ENCODE assay signal across 35 mouse cellular contexts in the genomic region with DNA sequence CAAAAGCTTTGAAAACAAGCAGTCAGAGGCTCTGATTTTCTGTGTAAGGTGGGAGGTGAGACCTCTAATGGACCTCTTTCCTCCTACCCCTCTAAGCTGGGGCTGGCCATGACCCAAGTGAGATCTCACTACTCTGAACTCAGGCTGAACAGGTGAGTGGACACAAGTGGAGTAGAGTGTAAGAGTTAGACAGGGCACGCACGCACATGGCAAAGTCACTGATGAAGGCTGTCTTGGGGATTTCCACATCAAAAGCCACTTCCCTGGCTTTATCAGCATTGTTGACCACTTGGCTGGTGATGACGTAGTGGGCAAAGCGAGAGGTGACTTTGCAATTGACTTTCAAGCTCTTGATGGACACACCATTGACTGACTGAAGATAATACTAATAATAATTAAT. TPM values are rescaled to one million over a fixed set of nuclear protein-coding genes. Genes with fewer than 3 reads are reported as not detected.
DNase-seq lines count a peak whose midpoint lies in the region; ATAC-seq and TF ChIP-seq lines count a peak whose summit lies in the region.
"Had no signal": no experiment of that assay in that cellular context is flagged by ENCODE, and none has a peak within 500 bp of the region (broad histone marks: within the 10 kb centered on the region; RNA-seq: fewer than 3 reads in every experiment).

No protein-coding gene starts in this region.

- no peaks in the 10 kb centered on the region for H3K79me2 ChIP-seq in heart, adult 2 months (replicated peaks; ENCODE audit: control insufficient read depth, insufficient read depth, low read length)

- intact Hi-C loops in heart, adult 2 months (cut with DNase I): loop anchor here (10.0 kb wide), 1 partner anchor 227 kb away; the partner anchor contains the start of gene Sfmbt1

- TF ChIP-seq CTCF in heart, adult 2 months (IDR thresholded peaks at IDR 0.05): no peak
- no peak for TF ChIP-seq CTCF in lung, postnatal 0 days (IDR thresholded peaks at IDR 0.05)

- ATAC-seq in lung, postnatal 0 days: peak; percentile 34
- ATAC-seq: forebrain, embryonic 15.5 days; hindbrain, postnatal 0 days; intestine, embryonic 15.5 days; midbrain, embryonic 13.5 days; Patski had no signal

- no peaks in the 10 kb centered on the region for H3K4me1 ChIP-seq in heart, adult 2 months (ENCODE audit: control insufficient read depth, insufficient read depth, low read length)
- no peaks in the 10 kb centered on the region; the same call in 1 of the 2 replicates for H3K4me1 ChIP-seq in lung, postnatal 0 days (ENCODE audit: insufficient read depth, low read depth, low read length)
- H3K4me1 ChIP-seq: embryonic facial prominence, embryonic 12.5 days; forebrain, embryonic 15.5 days; hindbrain, embryonic 12.5 days; intestine, embryonic 15.5 days; midbrain, embryonic 13.5 days; neural tube, embryonic 13.5 days had no signal

- DNase-seq in heart, adult 11 months: peak; percentile 44
- DNase-seq in heart, adult 2 months: no peak
- DNase-seq in lung, postnatal 0 days (ENCODE audit: low spot score): peak; percentile 60
- DNase-seq in lung, postnatal 14 days: no peak
- peak; percentile 39 for DNase-seq in lung, postnatal 25 days (ENCODE audit: low spot score)
- DNase-seq in T-cell, adult 2 months (ENCODE audit: low spot score): no peak
- no peak for DNase-seq in adrenal gland, adult 2 months
- DNase-seq: adrenal gland, postnatal 36 days; cerebellum, adult 2 months; cerebellum, postnatal 36 days; embryo, embryonic 11 days; gastrocnemius, adult 2 months; gastrocnemius, postnatal 36 days; heart, postnatal 14 days; kidney, adult 2 months; layer of hippocampus, postnatal 36 days; left cerebral cortex, postnatal 4 days; right cerebral cortex, postnatal 4 days; thymus, adult 18-20 months; thymus, postnatal 25 days had no signal

- no peak overlapping the region for H3K9ac ChIP-seq in heart, adult 2 months (ENCODE audit: low read depth, low read length)
- no peak overlapping the region for H3K9ac ChIP-seq in lung, postnatal 0 days (replicated peaks; ENCODE audit: low read depth)
- H3K9ac ChIP-seq: embryonic facial prominence, embryonic 12.5 days; forebrain, embryonic 15.5 days; hindbrain, embryonic 12.5 days; intestine, embryonic 15.5 days; midbrain, embryonic 13.5 days; neural tube, embryonic 13.5 days had no signal

- H3K27me3 ChIP-seq in heart, adult 2 months (ENCODE audit: control insufficient read depth, insufficient read depth, low read length): no peaks in the 10 kb centered on the region; the same call in 1 of the 2 replicates
- H3K27me3 ChIP-seq in lung, postnatal 0 days (replicated peaks; ENCODE audit: insufficient read depth, low read length): no peaks in the 10 kb centered on the region
- H3K27me3 ChIP-seq: embryonic facial prominence, embryonic 12.5 days; forebrain, embryonic 15.5 days; intestine, embryonic 15.5 days; midbrain, embryonic 13.5 days; Patski had no signal

- no peaks in the 10 kb centered on the region for H3K9me3 ChIP-seq in lung, postnatal 0 days (ENCODE audit: low read length)
- H3K9me3 ChIP-seq: embryonic facial prominence, embryonic 12.5 days; forebrain, embryonic 15.5 days; hindbrain, embryonic 12.5 days; intestine, embryonic 15.5 days; midbrain, embryonic 13.5 days; neural tube, embryonic 13.5 days had no signal

- no peak for TF ChIP-seq POLR2A in heart, adult 2 months (IDR thresholded peaks at IDR 0.05; ENCODE audit: insufficient read depth, low read depth, low read length)

- 84% methylated on average over 4 of the region's 4 CpGs for WGBS in heart, adult 2 months
- 74% methylated on average over 4 of the region's 4 CpGs for WGBS in lung, postnatal 0 days

- H3K4me2 ChIP-seq in lung, postnatal 0 days (replicated peaks; ENCODE audit: low read depth, low read length): no peak overlapping the region
- H3K4me2 ChIP-seq: embryonic facial prominence, embryonic 12.5 days; forebrain, embryonic 15.5 days; hindbrain, embryonic 12.5 days; intestine, embryonic 15.5 days; midbrain, embryonic 13.5 days; neural tube, embryonic 13.5 days had no signal

- no peaks in the 10 kb centered on the region for H3K36me3 ChIP-seq in heart, adult 2 months (ENCODE audit: control insufficient read depth, insufficient read depth, low read length)
- no peaks in the 10 kb centered on the region for H3K36me3 ChIP-seq in lung, postnatal 0 days (ENCODE audit: insufficient read depth, low read length)
- H3K36me3 ChIP-seq: embryonic facial prominence, embryonic 12.5 days; forebrain, embryonic 15.5 days; hindbrain, embryonic 12.5 days; intestine, embryonic 15.5 days; midbrain, embryonic 13.5 days; neural tube, embryonic 13.5 days had no signal

- TF ChIP-seq EP300 in heart, adult 2 months (IDR thresholded peaks at IDR 0.05; ENCODE audit: insufficient read depth, low read depth, low read length): no peak
- TF ChIP-seq EP300 in lung, postnatal 0 days (IDR thresholded peaks at IDR 0.05): 0 out of 2 replicates have a peak, but pooled peaks have one; percentile 14

- no peak overlapping the region for H3K4me3 ChIP-seq in heart, adult 2 months
- no peak overlapping the region for H3K4me3 ChIP-seq in lung, postnatal 0 days (ENCODE audit: low read depth, low read length)
- H3K4me3 ChIP-seq: embryonic facial prominence, embryonic 12.5 days; forebrain, embryonic 15.5 days; gastrocnemius, adult 2 months; hindbrain, embryonic 12.5 days; intestine, embryonic 15.5 days; midbrain, embryonic 13.5 days; neural tube, embryonic 13.5 days had no signal

- H3K27ac ChIP-seq in heart, adult 2 months: no peak overlapping the region
- H3K27ac ChIP-seq in lung, postnatal 0 days (ENCODE audit: low read length): no peak overlapping the region
- H3K27ac ChIP-seq: embryonic facial prominence, embryonic 12.5 days; forebrain, embryonic 15.5 days; gastrocnemius, adult 2 months; hindbrain, embryonic 12.5 days; hindbrain, postnatal 0 days; intestine, embryonic 15.5 days; midbrain, embryonic 13.5 days; neural tube, embryonic 13.5 days; stomach, postnatal 0 days had no signal

RNA-seq across cellular contexts. Expression of gene Itih1, which starts 0.8 kb away (rescaled TPM):
- not detected for total RNA-seq in heart, adult 2 months (2021)
- polyA plus RNA-seq in heart, adult 2 months (2012; rRNA removed): 0.04 and 0.09 TPM in 2 replicates
- polyA plus RNA-seq in lung, postnatal 0 days (2015; fragmentation: Nextera tagmentation; extraction: Ambion mirVana): 0.81 and 1.1 TPM in 2 replicates
- total RNA-seq in adrenal gland, adult 2 months (2021): 1 to 10 TPM in 1 of 2 experiments, not detected in 1; 2.2 TPM
- polyA plus RNA-seq in adrenal gland, adult 2 months (2012; rRNA removed): 0.37 TPM in 1 of 2 replicates, not detected in the other
- total RNA-seq: adrenal gland, adult 18-20 months; gastrocnemius, adult 2 months; heart, adult 8-10 months; heart, postnatal 14 days; hindbrain, postnatal 0 days; layer of hippocampus, postnatal 36 days; left cerebral cortex, postnatal 4 days; megakaryocyte-erythroid progenitor cell, adult 5-6 weeks; MEL had no signal
- polyA plus RNA-seq: cerebellum, adult 2 months; embryonic facial prominence, embryonic 12.5 days; forebrain, embryonic 15.5 days; heart, embryonic 14.5 days; hindbrain, embryonic 12.5 days; hindbrain, postnatal 0 days; midbrain, embryonic 13.5 days; spleen, adult 2 months had no signal

RNA-seq across cellular contexts. Expression of gene Nek4, which starts 8.9 kb away (rescaled TPM):
- total RNA-seq in heart, adult 2 months (2021): 1 to 10 TPM; 4.0 to 5.6 TPM
- 1.7 and 3.2 TPM in 2 replicates for polyA plus RNA-seq in heart, adult 2 months (2012; rRNA removed)
- polyA plus RNA-seq in lung, postnatal 0 days (2015; fragmentation: Nextera tagmentation; extraction: Ambion mirVana): 4.7 and 4.9 TPM in 2 replicates
- total RNA-seq in adrenal gland, adult 2 months (2021): 10 to 100 TPM; 10.2 to 13.3 TPM
- 5.2 and 5.5 TPM in 2 replicates for polyA plus RNA-seq in adrenal gland, adult 2 months (2012; rRNA removed)

RNA-seq across cellular contexts. Expression of gene Itih3, which starts 18.7 kb away (rescaled TPM):
- under 1 TPM; 0.82 to 0.86 TPM for total RNA-seq in heart, adult 2 months (2021)
- polyA plus RNA-seq in heart, adult 2 months (2012; rRNA removed): 0.25 and 0.44 TPM in 2 replicates
- 2.2 and 2.5 TPM in 2 replicates for polyA plus RNA-seq in lung, postnatal 0 days (2015; fragmentation: Nextera tagmentation; extraction: Ambion mirVana)
- 1 to 10 TPM in 1 of 2 experiments, under 1 TPM in 1; 0.97 to 2.5 TPM for total RNA-seq in adrenal gland, adult 2 months (2021)
- polyA plus RNA-seq in adrenal gland, adult 2 months (2012; rRNA removed): 0.18 and 0.19 TPM in 2 replicates
- total RNA-seq: megakaryocyte-erythroid progenitor cell, adult 5-6 weeks; MEL had no signal

RNA-seq across cellular contexts. Expression of gene Itih4, which starts 56.0 kb away (rescaled TPM):
- total RNA-seq in heart, adult 2 months (2021): 1 to 10 TPM; 7.1 to 7.3 TPM
- polyA plus RNA-seq in heart, adult 2 months (2012; rRNA removed): 4.7 and 7.0 TPM in 2 replicates
- polyA plus RNA-seq in lung, postnatal 0 days (2015; fragmentation: Nextera tagmentation; extraction: Ambion mirVana): 6.7 and 7.9 TPM in 2 replicates
- 10 to 100 TPM in 1 of 2 experiments, 1 to 10 TPM in 1; 6.2 to 12.7 TPM for total RNA-seq in adrenal gland, adult 2 months (2021)
- 0.64 and 0.88 TPM in 2 replicates for polyA plus RNA-seq in adrenal gland, adult 2 months (2012; rRNA removed)
- total RNA-seq: layer of hippocampus, postnatal 36 days; left cerebral cortex, postnatal 4 days; megakaryocyte-erythroid progenitor cell, adult 5-6 weeks; MEL had no signal
- polyA plus RNA-seq: embryonic facial prominence, embryonic 12.5 days; forebrain, embryonic 15.5 days; hindbrain, postnatal 0 days; midbrain, embryonic 13.5 days; neural tube, embryonic 13.5 days had no signal

RNA-seq across cellular contexts. Expression of gene Glt8d1, which starts 58.9 kb away (rescaled TPM):
- total RNA-seq in heart, adult 2 months (2021): 10 to 100 TPM; 24.6 to 25.1 TPM
- polyA plus RNA-seq in heart, adult 2 months (2012; rRNA removed): 18.4 and 30.1 TPM in 2 replicates
- 42.4 and 48.9 TPM in 2 replicates for polyA plus RNA-seq in lung, postnatal 0 days (2015; fragmentation: Nextera tagmentation; extraction: Ambion mirVana)
- 10 to 100 TPM; 40.9 to 50.7 TPM for total RNA-seq in adrenal gland, adult 2 months (2021)
- 17.7 and 23.3 TPM in 2 replicates for polyA plus RNA-seq in adrenal gland, adult 2 months (2012; rRNA removed)

Comparison
In these comparisons a context has a peak if more than half of its experiments do, and no peak if none do; other contexts are left out.
1. DNase-seq: peak in heart, adult 11 months (single experiment), lung, postnatal 0 days (single experiment) and lung, postnatal 25 days (single experiment); none in heart, adult 2 months (0 of 2), lung, postnatal 14 days (single experiment), T-cell, adult 2 months (single experiment) and adrenal gland, adult 2 months (single experiment).